In the genomic region with DNA sequence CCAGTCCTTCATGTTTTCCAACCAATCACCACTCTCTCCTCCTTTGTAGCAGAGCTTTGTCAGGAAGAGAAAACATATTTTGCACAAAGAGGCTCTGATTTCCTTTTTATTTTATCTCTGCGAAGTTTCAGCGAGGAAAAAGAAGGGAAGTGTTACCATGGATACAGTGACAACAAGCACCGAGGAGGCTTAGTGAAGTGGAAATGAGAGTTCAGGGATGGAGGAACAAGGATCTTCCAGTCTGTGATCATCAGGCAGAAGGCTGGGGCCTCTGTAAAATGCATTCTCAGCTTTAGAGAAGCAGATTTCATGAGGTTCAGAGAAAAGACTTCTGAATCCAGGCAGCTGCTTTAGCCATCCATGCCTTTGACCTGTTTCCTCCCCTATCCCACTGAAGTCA, we compare ENCODE assay signal across 26 mouse cellular contexts.
A peak's percentile ranks its signal among the peaks of the same experiment; 100 is the strongest.
DNase-seq lines count a peak whose midpoint lies in the region; ATAC-seq lines count a peak whose summit lies in the region.
"Had no signal": no experiment of that assay in that cellular context is flagged by ENCODE, and none has a peak within 500 bp of the region (broad histone marks: within the 10 kb centered on the region; RNA-seq: fewer than 3 reads in every experiment).

No protein-coding gene starts in this region.

- ATAC-seq in hindbrain, embryonic 16.5 days = peak; percentile 20; the same call in 1 of the 2 replicates
- no peak for ATAC-seq in hindbrain, embryonic 13.5 days (ENCODE audit: low FRiP score)
- no peak for ATAC-seq in midbrain, embryonic 14.5 days (ENCODE audit: low FRiP score, low TSS enrichment)
- ATAC-seq: intestine, embryonic 16.5 days; liver, postnatal 0 days had no signal

- H3K4me1 ChIP-seq in hindbrain, embryonic 16.5 days (ENCODE audit: control insufficient read depth, insufficient read depth, low read depth, low read length) = no peaks in the 10 kb centered on the region
- H3K4me1 ChIP-seq in hindbrain, embryonic 13.5 days (replicated peaks) = no peaks in the 10 kb centered on the region
- H3K4me1 ChIP-seq in midbrain, embryonic 14.5 days (ENCODE audit: control insufficient read depth, insufficient read depth, low read length) = peaks cover 8% of the 10 kb centered on the region; the same call in 1 of the 2 replicates
- H3K4me1 ChIP-seq: embryonic facial prominence, embryonic 15.5 days; heart, embryonic 15.5 days; hindbrain, embryonic 15.5 days; limb, embryonic 12.5 days had no signal

- no peaks in the 10 kb centered on the region for H3K27me3 ChIP-seq in hindbrain, embryonic 16.5 days (replicated peaks; ENCODE audit: control insufficient read depth, insufficient read depth, low read length)
- no peaks in the 10 kb centered on the region for H3K27me3 ChIP-seq in hindbrain, embryonic 13.5 days
- no peaks in the 10 kb centered on the region for H3K27me3 ChIP-seq in midbrain, embryonic 14.5 days (ENCODE audit: control insufficient read depth, insufficient read depth, low read length)
- H3K27me3 ChIP-seq: embryonic facial prominence, embryonic 15.5 days; heart, embryonic 15.5 days; hindbrain, embryonic 15.5 days; limb, embryonic 12.5 days; midbrain, embryonic 12.5 days had no signal

- no peak overlapping the region for H3K4me3 ChIP-seq in hindbrain, embryonic 16.5 days (ENCODE audit: low read length)
- H3K4me3 ChIP-seq in hindbrain, embryonic 13.5 days = no peak overlapping the region
- no peak overlapping the region for H3K4me3 ChIP-seq in midbrain, embryonic 14.5 days (replicated peaks; ENCODE audit: low read depth, low read length)
- H3K4me3 ChIP-seq: embryonic facial prominence, embryonic 15.5 days; heart, embryonic 15.5 days; hindbrain, embryonic 15.5 days; layer of hippocampus, adult 2 months; limb, embryonic 12.5 days; midbrain, embryonic 12.5 days had no signal

- no peaks in the 10 kb centered on the region for H3K9me3 ChIP-seq in hindbrain, embryonic 16.5 days (ENCODE audit: control insufficient read depth, low read length)
- no peaks in the 10 kb centered on the region for H3K9me3 ChIP-seq in hindbrain, embryonic 13.5 days
- H3K9me3 ChIP-seq in midbrain, embryonic 14.5 days (ENCODE audit: control insufficient read depth, low read length) = no peaks in the 10 kb centered on the region
- H3K9me3 ChIP-seq: embryonic facial prominence, embryonic 15.5 days; heart, embryonic 15.5 days; hindbrain, embryonic 15.5 days; limb, embryonic 12.5 days; midbrain, embryonic 12.5 days had no signal

- no peak overlapping the region for H3K9ac ChIP-seq in hindbrain, embryonic 16.5 days (ENCODE audit: low read depth, low read length)
- no peak overlapping the region for H3K9ac ChIP-seq in hindbrain, embryonic 13.5 days
- no peak overlapping the region for H3K9ac ChIP-seq in midbrain, embryonic 14.5 days (replicated peaks; ENCODE audit: low read length)
- H3K9ac ChIP-seq: embryonic facial prominence, embryonic 15.5 days; heart, embryonic 15.5 days; hindbrain, embryonic 15.5 days; limb, embryonic 12.5 days; liver, postnatal 0 days; midbrain, embryonic 12.5 days had no signal

- DNase-seq in embryo, embryonic 11 days = peak; percentile 2
- DNase-seq in embryo, embryonic 9.5 days (ENCODE audit: extremely low spot score) = no peak
- peak; percentile 56 for DNase-seq in midbrain, embryonic 14.5 days
- no peak for DNase-seq in adrenal gland, postnatal 4 days (ENCODE audit: low spot score in 2 of 2)
- no peak for DNase-seq in gastrocnemius, adult 18-20 months (ENCODE audit: low spot score)
- DNase-seq: adrenal gland, postnatal 25 days; cerebellum, adult 18-20 months; cerebellum, postnatal 14 days; heart, postnatal 36 days; kidney, postnatal 25 days; layer of hippocampus, postnatal 36 days; liver, postnatal 0 days; lung, postnatal 10 days; thymus, adult 2 months; thymus, postnatal 4 days had no signal

- H3K27ac ChIP-seq in hindbrain, embryonic 16.5 days (ENCODE audit: low read depth, low read length) = no peak overlapping the region
- no peak overlapping the region for H3K27ac ChIP-seq in hindbrain, embryonic 13.5 days
- no peak overlapping the region for H3K27ac ChIP-seq in midbrain, embryonic 14.5 days (replicated peaks; ENCODE audit: low read depth, low read length)
- H3K27ac ChIP-seq: embryonic facial prominence, embryonic 15.5 days; heart, embryonic 15.5 days; hindbrain, embryonic 15.5 days; layer of hippocampus, adult 2 months; limb, embryonic 12.5 days; midbrain, embryonic 12.5 days; stomach, postnatal 0 days had no signal

- 13% methylated on average over 3 of the region's 3 CpGs for WGBS in hindbrain, embryonic 16.5 days
- 25% methylated on average over 3 of the region's 3 CpGs for WGBS in hindbrain, embryonic 13.5 days
- WGBS in midbrain, embryonic 14.5 days = 16% methylated on average over 3 of the region's 3 CpGs

- H3K36me3 ChIP-seq in hindbrain, embryonic 16.5 days (ENCODE audit: control insufficient read depth, insufficient read depth, low read length) = no peaks in the 10 kb centered on the region
- no peaks in the 10 kb centered on the region for H3K36me3 ChIP-seq in hindbrain, embryonic 13.5 days
- no peaks in the 10 kb centered on the region for H3K36me3 ChIP-seq in midbrain, embryonic 14.5 days (ENCODE audit: control insufficient read depth, insufficient read depth, low read length)
- H3K36me3 ChIP-seq: embryonic facial prominence, embryonic 15.5 days; heart, embryonic 15.5 days; hindbrain, embryonic 15.5 days; limb, embryonic 12.5 days; midbrain, embryonic 12.5 days had no signal

- H3K4me2 ChIP-seq in hindbrain, embryonic 16.5 days (ENCODE audit: low read length) = no peak overlapping the region
- no peak overlapping the region for H3K4me2 ChIP-seq in hindbrain, embryonic 13.5 days
- H3K4me2 ChIP-seq in midbrain, embryonic 14.5 days (ENCODE audit: low read length) = no peak overlapping the region
- H3K4me2 ChIP-seq: embryonic facial prominence, embryonic 15.5 days; heart, embryonic 15.5 days; hindbrain, embryonic 15.5 days; limb, embryonic 12.5 days; liver, embryonic 11.5 days; midbrain, embryonic 12.5 days had no signal

Comparison
In these comparisons a context has a peak if more than half of its experiments do, and no peak if none do; other contexts are left out.
1. DNase-seq: peak in embryo, embryonic 11 days (single experiment) and midbrain, embryonic 14.5 days (single experiment); none in embryo, embryonic 9.5 days (single experiment), adrenal gland, postnatal 4 days (0 of 2) and gastrocnemius, adult 18-20 months (single experiment).